25 mouse cellular contexts compared by ENCODE assay signal in genomic region chr12:102565086-102565485, GRCm38 (mm10). TPM values are rescaled to one million over a fixed set of nuclear protein-coding genes. Genes with fewer than 3 reads are reported as not detected.
A peak's percentile ranks its signal among the peaks of the same experiment; 100 is the strongest.
DNase-seq lines count a peak whose midpoint lies in the region; ATAC-seq and TF ChIP-seq lines count a peak whose summit lies in the region.
"Had no signal": no experiment of that assay in that cellular context is flagged by ENCODE, and none has a peak within 500 bp of the region (broad histone marks: within the 10 kb centered on the region; RNA-seq: fewer than 3 reads in every experiment).

No protein-coding gene starts in this region.

- ATAC-seq in liver, embryonic 13.5 days (ENCODE audit: low read depth), result peak; percentile 94
- ATAC-seq: forebrain, postnatal 0 days; hindbrain, embryonic 16.5 days; lung, postnatal 0 days had no signal

- no peaks in the 10 kb centered on the region for H3K36me3 ChIP-seq in liver, embryonic 13.5 days
- H3K36me3 ChIP-seq in small intestine, adult 2 months (ENCODE audit: control insufficient read depth, insufficient read depth, low read length), result peaks cover 17% of the 10 kb centered on the region
- H3K36me3 ChIP-seq: forebrain, embryonic 10.5 days; heart, embryonic 12.5 days had no signal

- H3K4me3 ChIP-seq in liver, embryonic 13.5 days (replicated peaks), result no peak overlapping the region
- peak overlapping the region; percentile 27 for H3K4me3 ChIP-seq in small intestine, adult 2 months (ENCODE audit: low read depth, low read length)
- H3K4me3 ChIP-seq: forebrain, embryonic 10.5 days; heart, embryonic 12.5 days; hindbrain, embryonic 10.5 days; limb, embryonic 10.5 days had no signal

- H3K9me3 ChIP-seq in liver, embryonic 13.5 days (replicated peaks), result no peaks in the 10 kb centered on the region
- H3K9me3 ChIP-seq: forebrain, embryonic 10.5 days; heart, embryonic 12.5 days; hindbrain, embryonic 10.5 days; limb, embryonic 10.5 days had no signal

- intact Hi-C loops in left cerebral cortex, postnatal 25 days (cut with DNase I), result no loop called here

- peaks cover 33% of the 10 kb centered on the region for H3K4me1 ChIP-seq in liver, embryonic 13.5 days (replicated peaks)
- H3K4me1 ChIP-seq in small intestine, adult 2 months (ENCODE audit: control insufficient read depth, insufficient read depth, insufficient read length, low read length), result peaks cover 19% of the 10 kb centered on the region
- H3K4me1 ChIP-seq: heart, embryonic 12.5 days had no signal

- DNase-seq in cerebellum, adult 9-11 months, result peak; percentile 6
- DNase-seq in cerebellum, adult 18-20 months, result no peak
- DNase-seq in induced T-regulatory cell, adult 2 months (ENCODE audit: low read depth), result peak; percentile 10
- peak; percentile 43 for DNase-seq in liver, embryonic 13.5 days
- no peak for DNase-seq in layer of hippocampus, adult 9-10 months (ENCODE audit: low spot score)
- no peak for DNase-seq in left cerebral cortex, postnatal 25 days (ENCODE audit: low spot score in 2 of 2)
- DNase-seq: adrenal gland, postnatal 10 days; cerebellum, postnatal 14 days; forebrain, postnatal 0 days; gastrocnemius, postnatal 14 days; heart, adult 11 months; heart, postnatal 10 days; kidney, adult 18-20 months; right cerebral cortex, adult 18-20 months; thymus, postnatal 25 days had no signal

- 19% methylated on average over 6 of the region's 6 CpGs for WGBS in liver, embryonic 13.5 days (ENCODE audit: insufficient replicate concordance)
- WGBS in small intestine, adult 2 months, result 32% methylated on average over 6 of the region's 6 CpGs

- H3K9ac ChIP-seq in liver, embryonic 13.5 days, result no peak overlapping the region
- H3K9ac ChIP-seq: forebrain, postnatal 0 days; heart, embryonic 12.5 days had no signal

- no peak for TF ChIP-seq CTCF in small intestine, adult 2 months (IDR thresholded peaks at IDR 0.05; ENCODE audit: extremely low read depth, insufficient read length, insufficient replicate concordance, low read depth, low read length)

- H3K27me3 ChIP-seq in liver, embryonic 13.5 days, result peaks cover 3% of the 10 kb centered on the region; the same call in 1 of the 2 replicates
- no peaks in the 10 kb centered on the region for H3K27me3 ChIP-seq in small intestine, adult 2 months (ENCODE audit: control insufficient read depth, insufficient read depth, low read length)

- TF ChIP-seq POLR2A in small intestine, adult 2 months (IDR thresholded peaks at IDR 0.05; ENCODE audit: low read depth, low read length), result no peak

- peak overlapping the region; percentile 29 for H3K4me2 ChIP-seq in liver, embryonic 13.5 days
- H3K4me2 ChIP-seq: heart, embryonic 12.5 days; midbrain, embryonic 11.5 days had no signal

- H3K27ac ChIP-seq in liver, embryonic 13.5 days, result no peak overlapping the region
- H3K27ac ChIP-seq in small intestine, adult 2 months (ENCODE audit: insufficient read depth, low read depth, low read length), result peak overlapping the region; percentile 91
- H3K27ac ChIP-seq: forebrain, embryonic 10.5 days; hindbrain, embryonic 10.5 days; limb, embryonic 10.5 days; macrophage had no signal

RNA-seq across cellular contexts. Expression of gene Chga, which starts 10.3 kb away (rescaled TPM):
- polyA plus RNA-seq in liver, embryonic 13.5 days (2015; fragmentation: Nextera tagmentation; extraction: Ambion mirVana), result 1.3 and 1.7 TPM in 2 replicates
- 26.1 and 73.7 TPM in 2 replicates for polyA plus RNA-seq in small intestine, adult 2 months (2012; rRNA removed)
- 100 to 1,000 TPM; 177 to 186 TPM for total RNA-seq in left cerebral cortex, postnatal 25 days (2021)
- total RNA-seq: gastrocnemius, postnatal 14 days; heart, postnatal 10 days; liver, adult 2 months had no signal
- polyA plus RNA-seq: liver, adult 2 months; macrophage had no signal

Comparison
In these comparisons a context has a peak if more than half of its experiments do, and no peak if none do; other contexts are left out.
1. DNase-seq: peak in cerebellum, adult 9-11 months (single experiment), induced T-regulatory cell, adult 2 months (single experiment) and liver, embryonic 13.5 days (single experiment); none in cerebellum, adult 18-20 months (0 of 2), layer of hippocampus, adult 9-10 months (single experiment) and left cerebral cortex, postnatal 25 days (0 of 2).
2. RNA of gene Chga, which starts 10.3 kb away (polyA plus RNA-seq): 26.1 to 73.7 TPM in small intestine, adult 2 months; 1.3 to 1.7 TPM in liver, embryonic 13.5 days; every median in the first group is over 10 times any median in the second.